Mouse (Mus musculus): ENCODE data around the gene Kremen2.

Gene Kremen2

DNA sequence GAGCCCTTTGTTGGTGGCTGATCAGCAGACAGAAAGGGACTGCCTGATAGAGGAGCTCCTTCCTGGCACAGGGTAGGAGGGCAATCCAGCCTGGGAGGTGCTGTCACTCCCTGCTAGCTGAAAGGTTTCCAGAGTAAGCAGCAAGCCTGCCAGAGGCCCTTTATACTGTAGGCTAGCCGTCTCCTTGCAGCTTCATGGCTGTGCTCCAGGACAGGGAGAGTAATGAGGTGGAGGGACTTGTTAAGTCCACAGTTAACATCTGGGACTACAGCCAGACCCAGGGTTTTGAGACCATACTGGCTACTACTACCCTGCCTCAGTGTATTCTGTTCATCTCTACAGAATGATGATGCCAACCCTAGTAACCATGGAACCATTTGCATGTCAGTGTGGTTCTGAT lies 11.3 kb downstream of the Kremen2 start:
- DNase-seq (ENCODE audit: low spot score in 2 of 2), result no peak

- no peak for DNase-seq (ENCODE audit: low spot score in 2 of 2)
These were observed 15.2 kb downstream of the Kremen2 start for GRCm38 (mm10) chr17:23730441-23730840.

DNA sequence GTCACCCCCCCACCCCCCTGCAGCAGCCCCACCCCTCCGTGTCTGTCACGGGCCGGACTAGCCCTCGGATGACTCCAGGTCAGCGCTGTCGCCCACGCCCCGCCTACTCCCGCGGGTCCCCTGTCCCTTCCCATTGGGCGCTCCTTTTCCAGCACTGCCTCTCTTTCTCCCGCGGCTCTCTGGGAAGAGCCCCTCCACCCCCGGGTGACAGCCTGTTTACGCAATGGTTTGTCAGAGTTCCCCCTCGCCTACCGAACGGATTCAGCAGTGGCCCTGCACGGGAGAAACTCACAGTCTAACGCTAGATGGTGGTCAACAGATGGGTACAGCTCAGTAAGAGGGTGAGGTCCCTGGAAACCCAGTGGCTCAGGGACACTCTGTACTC lies 18.9 kb downstream of the Kremen2 start:
- DNase-seq (ENCODE audit: low spot score in 2 of 2), result peak; percentile 75 to 81

- peak; percentile 92 to 97 for DNase-seq (ENCODE audit: low spot score in 2 of 2)
These were observed 19.5 kb downstream of the Kremen2 start, which contains the start of gene Pkmyt1 for GRCm38 (mm10) chr17:23725999-23726757. Gene Pkmyt1 (plus strand): TSS chr17:23726336.

GRCm38 (mm10) chr17:23725477-23725876 lies 20.2 kb downstream of the Kremen2 start:
- DNase-seq (ENCODE audit: low spot score in 2 of 2), result no peak

GRCm38 (mm10) chr17:23722376-23723125 lies 23.1 kb downstream of the Kremen2 start, which contains the start of gene 1520401A03Rik:
Gene 1520401A03Rik (minus strand): TSS chr17:23722783.
- no peak for DNase-seq (ENCODE audit: low spot score in 2 of 2)

DNA sequence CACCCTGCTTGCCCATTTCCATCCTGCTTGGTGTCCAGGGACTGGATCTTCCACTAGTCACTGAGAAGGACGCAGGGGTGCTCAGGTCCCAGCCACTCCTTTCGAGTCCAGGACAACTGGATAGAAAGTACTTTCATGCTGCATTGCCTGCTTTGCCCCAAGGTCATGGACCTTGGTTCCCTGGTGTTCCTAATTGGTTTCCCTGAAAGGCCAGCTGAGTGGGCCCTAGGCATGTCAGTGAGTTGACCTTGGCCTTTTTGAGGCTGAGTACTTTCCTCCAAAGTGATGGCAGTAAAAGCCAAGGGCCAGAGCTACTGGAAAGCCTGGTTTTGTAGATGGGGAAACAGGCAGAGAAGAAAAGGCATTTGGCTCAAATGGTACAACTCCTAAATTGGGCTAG lies 23.7 kb downstream of the Kremen2 start:
- no peak for DNase-seq (ENCODE audit: low spot score in 2 of 2)

GRCm38 (mm10) chr17:23719455-23719854 lies 26.2 kb downstream of the Kremen2 start:
- DNase-seq (ENCODE audit: low spot score in 2 of 2), result no peak

- no peak for DNase-seq (ENCODE audit: low spot score in 2 of 2)
These were observed 28.6 kb downstream of the Kremen2 start for GRCm38 (mm10) chr17:23717003-23717402.

DNA sequence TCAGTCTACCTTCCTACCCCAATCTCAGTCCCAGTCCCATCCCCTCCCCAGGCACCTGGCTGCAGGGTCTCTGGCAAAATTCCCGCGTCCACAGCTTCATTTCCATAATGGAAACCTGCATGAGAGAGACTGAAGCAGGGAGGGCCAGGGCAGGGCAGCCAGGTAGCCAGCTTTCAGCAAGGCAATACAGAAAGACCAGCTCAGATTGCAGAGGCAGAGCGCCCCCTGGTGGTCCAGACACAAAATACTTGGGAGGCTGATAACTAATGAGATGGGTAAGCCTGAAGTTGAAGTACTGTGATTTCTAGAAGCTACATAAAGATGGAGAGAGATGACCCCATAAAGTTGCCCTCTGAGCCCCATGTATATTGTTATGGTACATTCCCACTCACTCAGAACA lies 39.4 kb downstream of the Kremen2 start:
- peak; percentile 54 to 80 for DNase-seq (ENCODE audit: low spot score in 2 of 2)

DNA sequence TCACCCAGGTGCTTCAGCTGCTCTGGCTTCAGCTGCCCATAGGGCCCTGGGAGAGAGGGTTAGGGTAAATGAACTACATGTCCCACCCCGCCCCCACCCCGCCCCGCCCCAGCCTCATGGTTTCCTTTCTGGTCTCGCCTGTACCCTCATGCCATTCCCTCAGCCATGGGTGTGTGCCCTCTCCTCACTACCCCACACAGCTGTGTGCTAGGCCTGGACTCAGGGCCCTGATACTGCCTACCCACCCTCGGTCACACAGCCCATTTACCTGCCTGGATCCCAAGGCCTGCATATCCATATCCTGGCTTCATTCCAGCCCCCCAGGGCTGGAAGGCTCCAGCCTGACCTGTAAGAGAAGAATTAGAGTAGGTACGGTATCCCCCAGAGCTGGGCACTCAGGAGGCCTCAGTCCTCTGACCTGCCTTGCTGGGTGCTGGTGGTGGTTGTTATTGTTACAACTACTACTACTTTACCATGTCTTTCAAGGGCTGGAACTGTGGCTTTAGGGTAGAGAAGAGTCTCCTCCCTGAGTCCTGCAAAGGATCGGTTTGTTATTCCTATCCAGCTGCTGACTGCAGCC lies 40.0 kb downstream of the Kremen2 start:
- DNase-seq (ENCODE audit: low spot score in 2 of 2), result no peak

DNA sequence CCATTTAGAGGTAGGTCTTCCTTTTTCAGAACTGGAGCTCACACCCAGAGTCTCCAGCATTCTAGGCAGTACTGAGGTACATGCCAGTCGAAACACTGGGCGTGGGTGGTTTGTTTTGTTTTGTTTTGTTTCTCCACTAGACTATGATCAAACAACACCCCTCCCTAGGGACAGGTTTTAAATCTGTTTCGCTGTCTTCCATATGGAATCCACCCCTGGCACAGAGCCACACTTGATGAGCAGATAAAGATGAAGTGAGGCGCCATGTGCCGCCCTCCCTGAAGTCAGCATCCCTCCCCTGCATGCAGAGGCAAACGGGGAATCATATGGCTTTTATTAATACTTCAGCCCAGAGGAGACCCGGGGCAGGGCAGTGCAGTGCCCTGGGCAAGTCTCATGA lies 40.9 kb downstream of the Kremen2 start:
- DNase-seq (ENCODE audit: low spot score in 2 of 2), result no peak

- no peak for DNase-seq (ENCODE audit: low spot score in 2 of 2)
These were observed 42.3 kb downstream of the Kremen2 start for GRCm38 (mm10) chr17:23703301-23703700.

GRCm38 (mm10) chr17:23700079-23700478 lies 45.6 kb downstream of the Kremen2 start:
- DNase-seq (ENCODE audit: low spot score in 2 of 2), result peak; percentile 79 to 89

DNA sequence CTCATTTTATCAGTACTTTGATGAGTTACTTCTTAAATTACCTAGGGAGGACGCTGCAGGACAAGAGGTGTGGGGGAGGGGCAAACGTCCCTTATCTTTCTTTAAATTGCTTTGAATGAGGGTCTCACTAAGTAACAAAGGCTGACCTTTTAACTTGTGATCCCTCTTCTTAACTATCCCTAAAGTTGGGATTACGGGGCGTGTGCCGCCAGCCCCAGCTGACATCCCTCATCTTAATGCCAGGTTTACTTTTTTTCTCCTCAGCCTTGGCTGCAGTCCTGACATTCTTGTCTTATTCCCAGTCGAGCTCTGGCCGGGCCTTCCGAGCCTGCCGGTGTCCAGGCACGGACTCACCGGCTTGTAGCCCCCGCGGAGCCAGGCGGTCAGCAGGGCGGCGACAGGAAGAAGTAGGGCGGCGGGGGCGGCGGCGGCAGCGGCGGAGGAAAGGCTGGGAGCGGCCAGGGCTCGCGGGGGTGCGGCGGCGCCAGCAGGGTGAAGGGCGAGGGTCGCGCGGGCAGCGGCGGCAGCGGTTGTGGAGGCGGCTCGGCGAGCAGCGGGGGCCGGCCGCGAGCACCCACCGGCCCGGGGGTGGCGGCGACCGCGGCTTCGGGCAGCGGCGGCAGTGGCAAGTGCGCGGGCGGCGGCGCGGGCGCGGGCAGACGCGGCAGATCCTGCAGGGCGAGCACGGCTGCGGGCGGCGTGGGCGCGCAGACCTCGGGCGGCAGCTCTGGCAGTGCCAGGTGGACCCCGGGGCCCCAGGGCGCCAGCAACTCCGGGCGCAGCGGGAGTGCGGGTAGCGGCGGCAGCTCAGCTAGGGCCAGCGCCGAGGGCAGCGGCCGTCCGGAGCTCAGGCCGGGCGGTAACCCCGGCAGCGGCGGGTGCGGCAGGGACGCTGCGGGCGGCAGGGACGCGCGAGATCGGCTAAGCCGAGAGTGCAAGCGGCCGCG lies 46.2 kb downstream of the Kremen2 start:
- no peak for DNase-seq (ENCODE audit: low spot score in 2 of 2)

DNA sequence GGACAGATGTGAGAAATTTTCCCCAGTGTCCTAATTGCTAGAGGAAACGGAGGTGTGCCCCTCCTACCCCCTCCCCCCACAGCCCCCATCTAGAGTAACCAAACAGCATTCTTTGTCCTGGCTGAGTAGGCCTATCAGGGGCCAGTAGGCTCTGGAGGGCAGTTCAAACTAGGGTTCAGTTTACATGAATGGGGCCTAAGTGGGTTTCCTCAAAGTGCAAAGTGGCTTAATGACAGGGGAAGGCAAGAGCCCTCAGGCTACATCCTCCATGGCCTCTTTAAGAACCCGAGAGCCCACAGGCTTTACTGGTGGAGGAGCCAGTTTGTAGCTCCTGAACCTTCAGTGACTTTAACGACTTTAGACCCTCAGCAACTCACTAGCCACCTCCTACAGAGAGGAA lies 49.8 kb downstream of the Kremen2 start:
- no peak for DNase-seq (ENCODE audit: low spot score in 2 of 2)

GRCm38 (mm10) chr17:23694491-23694890 lies 51.1 kb downstream of the Kremen2 start:
- no peak for DNase-seq (ENCODE audit: low spot score in 2 of 2)
